Mouse (Mus musculus): Measurements from ENCODE around the gene Faap20.

- no peak for TF ChIP-seq CTCF (IDR thresholded peaks at IDR 0.05; ENCODE audit: borderline replicate concordance, insufficient read depth, low read length)
- no peak; the same call in 1 of the 2 replicates for TF ChIP-seq POLR2A (IDR thresholded peaks at IDR 0.05; ENCODE audit: low read depth, low read length)
Observed at GRCm38 (mm10) chr4:155283001-155283503, 33.5 kb downstream of the Faap20 start.
